Mouse (Mus musculus) limb, embryonic 12.5 days (tissue): ENCODE measurements around the gene Gm20795. TPM values are rescaled to one million over a fixed set of nuclear protein-coding genes. Genes with fewer than 3 reads are reported as not detected.
"Not testable (repeated sequence)": the region's sequence is repeated elsewhere in the genome, so short reads cannot be mapped to it uniquely, and the experiment has no call there.

Experiments
- ATAC-seq: fragments of 200-750 bp; cut with Nextera tagmentation; 2 replicates; pipeline ENCODE4 v1.8.0; 2017; ENCODE audit warnings: low read depth, moderate TSS enrichment; ENCODE audit not compliant: insufficient number of reproducible peaks, insufficient read depth, low FRiP score, low TSS enrichment
- H3K27ac ChIP-seq: fragments of 300-500 bp; sonication (generic); 2 replicates; pipeline ENCODE4 v1.5.1; 2016; ENCODE audit warnings: mild to moderate bottlenecking, moderate library complexity
- H3K27me3 ChIP-seq: fragments of 300-500 bp; sonication (generic); 2 replicates; pipeline ENCODE4 v1.6.1; 2016; ENCODE audit warnings: mild to moderate bottlenecking, moderate library complexity
- H3K36me3 ChIP-seq: fragments of 300-500 bp; sonication (generic); 2 replicates; pipeline ENCODE4 v1.6.1; 2016; ENCODE audit warnings: mild to moderate bottlenecking, moderate library complexity
- H3K4me1 ChIP-seq: fragments of 300-500 bp; sonication (generic); replicated peaks from 2 replicates; pipeline ENCODE4 v1.6.1; 2016
- H3K4me2 ChIP-seq: fragments of 300-500 bp; sonication (generic); 2 replicates; pipeline ENCODE4 v1.6.1; 2016; ENCODE audit warnings: mild to moderate bottlenecking, moderate library complexity
- H3K4me3 ChIP-seq: fragments of 300-500 bp; sonication (generic); replicated peaks from 2 replicates; pipeline ENCODE4 v1.5.1; 2016; ENCODE audit warnings: mild to moderate bottlenecking
- H3K9ac ChIP-seq: fragments of 300-500 bp; sonication (generic); replicated peaks from 2 replicates; pipeline ENCODE4 v1.6.1; 2016; ENCODE audit warnings: mild to moderate bottlenecking, moderate library complexity
- H3K9me3 ChIP-seq: fragments of 300-500 bp; sonication (generic); 2 replicates; pipeline ENCODE4 v1.6.1; 2016; ENCODE audit warnings: mild to moderate bottlenecking, moderate library complexity
- whole genome bisulfite sequencing: fragments of 180-500 bp; shearing (Covaris S2); methylation state at CpG from one replicate; pipeline ENCODE4 v1.1.7; 2016; 5-methylcytosine and 5-hydroxymethylcytosine counted together
- polyA plus RNA-seq: library from polyadenylated mRNA; unstranded; fragments of >200 nt; fragmentation: Nextera tagmentation; extraction: Ambion mirVana; gene quantifications from 2 replicates; pipeline ENCODE4 v1.2.1, GENCODE M21; 2016

Gene Gm20795
- not detected in 2 replicates for polyA plus RNA-seq

DNA sequence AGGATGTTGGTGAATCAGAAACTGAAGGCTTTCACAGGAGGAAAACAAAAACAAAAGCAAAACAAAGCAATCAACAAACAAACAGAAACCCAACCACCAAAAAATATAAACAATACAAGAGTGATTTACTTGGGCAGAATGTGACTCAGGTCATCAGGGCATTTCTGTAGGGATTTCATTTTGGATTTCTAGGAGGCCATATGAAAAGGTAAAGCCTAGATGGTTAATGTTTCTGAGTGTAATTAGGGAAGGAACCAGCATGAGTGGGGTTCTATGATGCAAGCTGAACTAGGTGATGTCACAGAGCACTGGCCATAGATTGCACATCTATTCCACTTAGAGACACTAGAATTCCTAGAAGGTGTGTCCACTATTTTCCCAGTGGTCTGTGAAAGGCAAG, at the start of gene Gm20795:
Gene Gm20795 (plus strand): TSS at position 301 of the 400 bp plus-strand sequence.
- H3K4me3 ChIP-seq, H3K36me3 ChIP-seq, H3K27ac ChIP-seq, H3K4me1 ChIP-seq, H3K27me3 ChIP-seq, H3K4me2 ChIP-seq, H3K9me3 ChIP-seq, ATAC-seq, H3K9ac ChIP-seq: not testable (repeated sequence)

DNA sequence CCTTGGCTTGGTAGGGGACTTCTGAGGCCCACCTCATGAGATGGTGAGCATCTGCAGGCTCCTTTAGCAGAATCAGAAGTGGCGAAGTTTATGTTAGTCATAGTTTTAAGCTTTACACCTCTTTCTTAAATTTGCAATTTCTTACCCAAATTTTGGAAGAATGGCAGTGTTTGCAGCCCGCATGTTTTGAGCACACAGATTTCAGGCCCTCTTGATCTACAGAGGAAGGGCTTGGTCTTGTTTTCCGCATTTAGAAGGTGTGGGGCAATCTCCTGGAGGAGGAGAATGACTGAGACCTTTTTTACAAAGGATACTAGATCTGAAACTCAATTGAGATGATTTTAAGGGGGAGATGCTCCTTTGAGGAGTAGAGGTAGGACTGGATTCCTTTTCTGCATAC, 29.0 kb upstream of the Gm20795 start, which contains the start of gene Gm21797:
Gene Gm21797 (minus strand): TSS at position 101 of the 400 bp plus-strand sequence.
- not testable (repeated sequence) for H3K9ac ChIP-seq, H3K4me2 ChIP-seq, H3K27me3 ChIP-seq, H3K4me1 ChIP-seq, H3K27ac ChIP-seq, H3K4me3 ChIP-seq, ATAC-seq, H3K36me3 ChIP-seq, H3K9me3 ChIP-seq
- WGBS, result no CpG with 5 or more reads among the region's 3 CpGs

Other genes starting within 250 kb of the Gm20795 start
- not detected in 2 replicates for gene Gm21852, start 152.9 kb upstream of the Gm20795 start, polyA plus RNA-seq
- not detected in 2 replicates for gene Gm21797, start 29.1 kb upstream of the Gm20795 start, polyA plus RNA-seq